Mouse (Mus musculus) cortical plate, adult 2 months (tissue): Measurements from ENCODE around the gene Arid1b.

ENCODE experiments used
- CTCF ChIP-seq: fragments of 200-500 bp; IDR thresholded peaks from 2 replicates; pipeline ENCODE4 v1.5.1; 2011; ENCODE audit warnings: mild to moderate bottlenecking, control low read depth, low read length; ENCODE audit not compliant: insufficient read depth; ENCODE audit errors: extremely low read depth
- POLR2A ChIP-seq: fragments of 200-500 bp; IDR thresholded peaks from 2 replicates; pipeline ENCODE4 v1.6.1; 2011; ENCODE audit warnings: mild to moderate bottlenecking, low read length, control low read depth; ENCODE audit not compliant: insufficient read depth; ENCODE audit errors: extremely low read depth

GRCm38 (mm10) chr17:5157609-5158008 lies 163.5 kb downstream of the Arid1b start:
- TF ChIP-seq CTCF (no peak), POLR2A (no peak)
